Mouse (Mus musculus) cerebellum, adult 11 months (tissue): ENCODE data around the gene Ankrd2.

Experiments
- DNase-seq: peaks from one replicate; pipeline ENCODE4 v3.0.0; 2022

The Ankrd2 gene

DNA sequence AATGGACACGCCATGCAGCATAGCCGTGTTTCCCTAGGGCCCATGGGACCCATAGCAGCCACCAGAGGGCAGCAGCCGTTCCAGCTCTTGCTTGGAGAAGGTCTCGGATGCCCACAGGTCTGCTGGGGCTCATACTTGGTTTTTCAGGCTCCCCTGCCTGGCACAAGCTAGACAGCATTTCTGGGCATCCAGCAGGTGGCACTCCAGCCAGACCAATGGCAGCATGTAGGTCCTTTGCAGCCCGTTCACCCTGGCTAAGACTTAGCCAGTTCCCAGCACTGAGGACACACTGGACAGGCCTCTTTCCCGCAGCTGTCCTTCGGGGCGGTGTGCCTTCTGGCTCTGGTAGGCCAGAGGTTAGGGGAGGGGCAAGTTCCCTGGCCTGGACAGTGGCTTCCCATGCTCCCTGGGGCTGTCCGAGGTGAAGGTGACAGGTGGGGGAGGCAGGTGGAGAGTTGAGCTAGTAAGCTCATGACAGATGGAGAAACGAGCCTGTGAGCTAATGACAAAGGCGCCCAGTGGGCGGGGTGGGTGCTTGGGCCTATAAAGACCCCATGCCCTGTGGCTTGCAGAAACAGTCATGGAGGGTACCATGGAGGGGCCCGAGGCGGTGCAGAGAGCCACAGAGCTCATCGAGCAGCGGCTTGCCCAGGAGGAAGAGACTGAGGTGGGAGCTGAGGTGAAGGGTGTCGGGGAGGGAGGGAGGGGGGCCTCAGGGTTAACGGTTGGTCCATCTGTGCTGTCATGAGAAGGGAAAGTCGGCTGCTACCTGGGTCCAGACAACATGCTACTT is at the start of gene Ankrd2:
TSS of gene Ankrd2 (plus strand) at position 545 of the 793 bp plus-strand sequence.
- peak; percentile 86 for DNase-seq

DNA sequence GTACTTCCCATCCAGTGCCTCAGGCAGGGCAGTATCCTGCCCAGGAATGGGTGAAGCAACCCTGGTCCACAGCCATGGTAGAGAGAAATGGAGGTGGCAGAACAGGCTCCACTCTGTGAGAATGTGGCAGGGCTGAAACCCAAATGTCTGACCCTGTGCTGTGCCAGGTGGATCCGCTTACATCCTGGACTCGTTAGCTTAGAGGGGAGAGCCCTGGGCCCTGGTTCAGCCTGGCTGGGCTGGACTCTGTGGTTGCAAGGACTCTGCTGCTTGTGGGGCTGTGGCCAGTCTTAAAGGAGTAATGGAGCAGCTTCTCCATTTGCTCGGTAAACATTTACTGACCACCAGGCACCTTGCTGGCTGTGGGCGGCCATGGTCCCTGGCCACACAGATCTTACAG is 48.6 kb upstream of the Ankrd2 start:
- no peak for DNase-seq

DNA sequence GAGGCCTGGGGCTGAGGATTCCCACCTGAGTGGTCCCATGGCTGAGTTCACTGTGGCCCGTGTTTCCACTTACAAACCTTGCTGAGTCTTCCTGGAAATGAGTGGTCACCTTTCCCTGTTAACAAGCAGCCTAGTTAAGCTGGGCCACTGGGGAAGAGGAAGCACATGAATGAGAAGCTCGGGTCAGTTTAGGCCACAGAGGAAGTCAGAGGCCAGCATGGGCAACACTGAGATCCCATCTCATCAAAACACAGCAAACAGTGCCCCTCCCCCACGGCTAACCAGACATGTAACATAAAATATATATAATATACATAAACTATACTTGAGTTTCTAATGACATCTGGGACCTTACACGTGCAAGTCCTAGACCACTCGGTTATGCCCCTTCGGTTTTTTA is 46.0 kb upstream of the Ankrd2 start:
- no peak for DNase-seq

DNA sequence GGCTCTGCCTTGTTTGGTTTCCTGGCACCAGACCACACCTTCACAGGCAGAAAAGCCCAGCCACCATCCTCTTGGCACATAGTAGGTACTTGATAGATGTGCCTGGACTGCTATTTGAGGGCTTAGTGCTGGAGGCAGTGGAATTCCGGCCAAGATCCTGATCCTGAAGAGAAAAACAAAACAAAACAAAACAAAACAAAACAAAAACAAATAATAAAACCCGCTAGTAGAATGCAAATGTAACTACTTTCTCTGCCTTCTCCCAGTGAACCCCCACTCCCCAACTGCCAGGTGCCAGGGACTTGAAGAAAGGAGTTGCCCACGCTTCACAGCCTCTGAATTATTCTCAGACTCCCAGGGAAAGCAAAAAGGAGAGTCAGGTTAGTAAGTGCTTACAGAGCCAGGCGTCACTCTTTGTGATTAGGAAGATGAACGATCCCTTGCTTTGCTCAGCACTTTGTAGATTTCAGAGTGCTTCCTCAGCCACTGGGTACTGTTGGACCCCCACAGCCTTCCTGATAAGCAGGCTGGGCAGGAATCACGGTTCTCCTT is 43.8 kb upstream of the Ankrd2 start:
- no peak for DNase-seq

DNA sequence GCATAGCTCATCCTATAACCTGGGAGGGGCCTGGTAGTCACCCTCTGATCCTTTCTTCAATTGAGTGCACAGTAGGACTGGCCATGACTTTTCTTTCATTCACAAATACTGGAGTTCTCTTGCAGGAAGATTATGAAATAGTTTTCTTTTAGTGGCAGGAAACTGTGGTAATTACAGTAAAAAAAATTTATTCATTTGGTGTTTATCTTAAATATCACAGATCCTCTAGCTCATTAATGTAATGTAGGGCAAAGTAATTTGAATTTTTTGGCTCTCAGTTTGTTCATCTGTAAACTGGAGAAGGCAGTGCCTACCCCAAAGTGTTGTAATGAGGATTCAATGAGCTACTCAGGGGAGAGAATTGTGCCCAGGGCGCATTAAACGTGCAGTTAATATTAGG is 42.8 kb upstream of the Ankrd2 start:
- no peak for DNase-seq

DNA sequence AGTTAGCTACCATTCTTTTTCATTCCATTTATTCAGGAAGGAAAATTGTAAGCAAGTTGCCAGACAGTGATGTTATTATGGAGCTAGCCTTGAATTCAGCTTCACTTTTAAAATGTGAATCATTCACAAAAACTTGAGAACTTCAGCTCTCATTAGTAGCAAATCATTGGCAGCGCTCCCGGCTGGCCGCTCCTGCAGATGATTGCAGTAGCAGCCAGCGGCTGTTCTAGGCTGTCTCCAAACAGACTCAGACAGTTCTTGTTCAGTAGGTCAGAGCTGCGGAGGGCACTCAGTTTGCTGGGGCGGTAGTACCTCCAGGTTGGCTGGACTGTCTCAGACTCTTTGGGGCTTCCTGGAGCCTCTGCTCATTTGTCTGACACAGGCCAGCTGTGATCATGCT is 42.3 kb upstream of the Ankrd2 start:
- no peak for DNase-seq

DNA sequence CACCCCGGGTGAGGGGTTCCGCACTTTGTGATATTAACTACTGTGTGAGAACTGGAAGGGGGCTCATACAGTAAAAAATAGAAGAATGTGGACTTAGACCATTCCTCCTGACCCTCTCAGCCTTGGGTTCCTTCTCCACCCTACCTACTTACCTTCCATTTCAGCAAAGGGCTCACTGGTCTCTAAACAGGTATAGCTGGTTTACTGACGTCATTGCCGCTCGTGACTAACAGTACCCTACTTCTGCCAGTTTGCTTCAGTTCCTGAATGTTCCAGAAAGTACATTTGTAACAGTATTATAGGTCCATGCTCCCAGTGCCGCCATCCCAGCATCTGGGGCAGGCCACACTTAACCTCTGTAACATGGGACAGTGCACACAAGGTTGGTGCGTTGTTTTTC is 41.8 kb upstream of the Ankrd2 start:
- no peak for DNase-seq

DNA sequence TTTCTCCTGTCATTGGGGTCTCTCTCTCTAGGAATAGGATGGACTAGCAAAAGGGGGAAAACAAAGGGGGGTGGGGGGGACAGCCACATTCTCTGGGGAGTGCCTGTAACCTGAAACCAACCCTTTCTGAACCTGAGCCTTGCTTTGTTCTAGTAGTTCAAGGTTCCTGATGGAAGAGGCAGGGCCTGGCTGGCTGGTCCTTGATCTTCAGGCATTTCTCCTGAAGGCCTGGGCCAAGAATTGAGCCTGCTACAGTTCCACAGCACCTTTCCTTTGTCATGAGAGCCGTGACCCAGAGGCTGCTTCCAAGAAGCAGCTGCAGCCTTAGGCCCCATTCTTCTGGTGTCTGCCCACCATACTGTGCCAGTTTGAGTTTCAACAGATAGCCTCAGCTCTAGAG is 40.3 kb upstream of the Ankrd2 start:
- no peak for DNase-seq

DNA sequence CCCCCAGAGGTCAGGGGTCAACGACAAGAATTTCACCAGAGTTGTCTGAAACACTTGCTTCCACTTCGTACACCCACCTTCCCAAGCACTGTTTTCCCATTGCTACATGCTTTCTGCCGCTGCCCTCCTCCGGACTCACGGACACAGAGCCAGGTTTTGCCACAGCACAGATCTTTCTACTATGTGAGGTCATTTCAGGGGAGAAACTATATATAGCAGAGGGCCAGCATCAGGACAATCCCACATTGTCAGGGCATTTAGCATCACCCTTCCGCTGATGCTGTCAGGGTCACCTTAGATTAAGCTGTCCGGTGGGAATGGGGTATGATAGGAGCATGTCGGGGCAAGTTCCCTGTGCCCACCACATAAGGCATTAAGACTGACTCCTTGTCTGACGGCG is 38.7 kb upstream of the Ankrd2 start:
- DNase-seq: no peak

DNA sequence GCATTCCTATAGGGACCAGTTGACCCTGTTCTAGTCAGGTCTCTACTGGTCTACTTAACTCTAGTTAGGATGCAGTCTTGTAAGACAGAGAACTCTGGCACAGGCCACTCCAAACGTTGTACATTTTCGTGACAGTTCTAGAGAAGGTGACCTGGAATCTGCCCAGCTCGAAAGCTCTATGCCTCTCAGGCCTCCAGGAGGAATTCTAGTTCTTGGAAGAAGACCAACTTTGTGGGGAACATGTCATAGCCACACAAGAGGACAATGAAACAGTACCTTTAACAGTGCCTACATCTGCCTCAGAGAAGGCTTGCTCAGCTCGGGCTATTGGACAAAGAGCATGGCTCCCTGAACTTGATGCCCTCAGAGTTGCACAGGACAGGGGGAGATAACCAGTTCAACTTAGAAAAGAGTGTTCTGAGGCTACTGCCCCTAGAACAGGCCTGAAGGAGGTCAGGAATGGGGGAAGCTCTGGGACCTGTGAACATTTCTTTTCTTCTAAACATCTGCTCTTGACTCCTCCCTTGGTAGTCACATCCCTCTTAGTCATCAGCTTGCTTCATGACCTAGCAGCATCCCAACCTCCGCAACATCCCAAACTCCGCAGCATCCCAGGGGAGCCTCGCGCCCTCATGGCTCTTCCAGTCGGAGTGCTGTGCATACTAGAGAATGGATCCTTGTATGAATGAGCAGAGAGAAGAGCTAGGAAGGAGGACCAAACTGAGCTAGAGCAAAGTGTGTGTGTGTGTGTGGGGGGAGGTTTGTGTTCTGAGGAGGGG is 36.8 kb upstream of the Ankrd2 start:
- DNase-seq: no peak

DNA sequence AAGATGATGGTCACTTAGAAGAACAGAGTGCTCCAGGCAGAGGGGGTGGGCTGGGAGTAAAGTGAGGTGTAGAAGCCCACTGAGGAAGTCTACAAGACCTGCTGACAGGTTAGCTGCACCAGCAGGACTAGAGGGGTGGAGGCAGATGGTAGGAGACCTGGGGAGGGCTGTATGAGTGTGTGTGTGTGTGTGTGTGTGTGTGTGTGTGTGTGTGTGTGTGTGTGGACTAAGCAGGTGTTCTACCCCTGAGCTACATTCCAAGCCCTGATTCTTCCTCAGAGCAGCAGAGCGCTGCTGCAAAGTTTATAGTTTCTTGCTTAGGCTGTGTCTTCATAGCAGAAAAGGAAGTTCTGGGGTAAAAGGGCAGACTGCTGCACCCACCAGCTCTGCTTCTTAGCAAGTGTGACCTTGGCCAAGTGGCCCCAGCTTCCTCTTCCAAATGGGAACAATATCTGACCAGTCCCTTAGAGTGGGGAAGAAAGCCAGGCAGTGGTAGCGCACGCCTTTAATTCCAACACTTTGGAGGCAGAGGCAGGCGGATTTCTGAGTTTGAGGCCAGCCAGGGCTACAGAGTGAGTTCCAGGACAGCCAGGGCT is 36.0 kb upstream of the Ankrd2 start:
- no peak for DNase-seq

DNA sequence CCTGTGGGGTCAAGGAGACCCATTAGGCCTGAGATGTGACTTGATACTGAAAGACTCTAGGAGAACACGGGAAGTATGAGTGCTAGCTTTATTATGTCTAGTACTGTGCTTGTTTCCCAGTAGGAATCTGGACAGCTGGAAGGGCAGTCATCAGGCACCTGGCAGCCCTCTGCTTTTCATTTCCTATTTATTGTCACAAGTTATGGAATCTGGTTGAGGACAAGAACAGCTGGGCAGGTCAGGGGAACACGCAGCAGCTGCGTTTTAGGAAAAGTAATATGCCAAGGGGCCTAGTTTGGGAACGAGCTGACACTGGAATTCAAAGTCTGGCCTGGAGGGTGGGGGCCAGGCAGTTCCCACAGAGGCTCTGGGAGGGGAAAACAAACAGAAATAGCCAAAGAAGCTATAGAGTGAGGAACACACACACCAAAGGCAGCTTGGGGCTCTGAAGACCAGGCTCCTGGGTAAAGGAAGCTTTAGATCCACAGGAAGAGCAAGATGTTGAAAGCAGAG is 35.3 kb upstream of the Ankrd2 start:
- DNase-seq: no peak

DNA sequence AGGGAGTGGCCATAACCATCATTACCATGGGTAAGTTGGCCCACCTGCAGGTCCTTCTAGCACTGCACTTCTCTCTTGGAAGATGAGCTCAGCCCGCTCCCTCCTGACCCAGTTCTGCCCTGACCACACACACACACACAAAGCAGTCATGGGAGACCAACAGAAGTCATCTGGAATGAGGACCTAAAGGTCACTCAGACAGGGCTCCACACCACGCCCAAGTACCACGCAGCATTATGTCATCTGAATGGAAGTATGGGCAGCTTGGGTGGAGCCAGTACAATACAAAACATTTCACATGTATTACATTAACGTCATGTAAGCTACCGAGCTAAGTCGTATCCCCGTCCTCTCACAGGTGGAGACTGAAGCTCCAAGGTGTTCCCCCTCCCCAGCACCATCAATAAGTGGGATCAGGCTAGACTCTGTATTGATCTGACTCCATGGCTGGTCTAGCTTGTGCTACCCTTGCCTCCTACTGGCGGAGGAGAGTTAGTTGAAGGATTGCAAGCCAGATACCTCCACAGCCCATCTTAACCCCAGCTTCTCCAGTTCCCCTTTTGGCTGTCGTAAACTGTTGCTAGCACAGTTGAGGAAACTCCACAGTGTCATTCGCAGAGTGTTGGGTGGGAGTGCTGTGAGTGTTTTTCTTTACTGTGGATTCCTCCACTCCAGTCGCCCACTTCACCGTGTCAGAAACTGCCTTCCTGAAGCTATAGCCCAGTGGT is 34.4 kb upstream of the Ankrd2 start:
- no peak for DNase-seq

DNA sequence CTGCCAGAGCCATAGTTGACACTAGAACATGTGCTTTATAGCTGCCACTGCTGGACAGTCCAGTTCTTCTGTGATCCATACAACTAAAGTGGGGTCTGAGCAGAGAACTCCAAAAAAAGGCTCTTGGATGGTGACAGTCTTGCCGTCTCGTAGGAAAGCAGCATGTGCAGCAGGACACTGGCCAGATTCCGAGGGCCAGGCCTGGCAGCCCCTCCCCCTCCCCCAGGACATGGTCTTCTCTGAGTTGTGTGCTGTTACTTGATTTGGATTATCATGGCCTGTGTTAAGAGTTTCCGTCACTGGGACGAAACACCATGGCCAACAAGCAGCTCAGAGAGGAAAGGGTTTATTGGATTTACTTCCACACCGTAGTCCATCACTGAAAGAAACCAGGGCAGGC is 31.5 kb upstream of the Ankrd2 start:
- DNase-seq: no peak

DNA sequence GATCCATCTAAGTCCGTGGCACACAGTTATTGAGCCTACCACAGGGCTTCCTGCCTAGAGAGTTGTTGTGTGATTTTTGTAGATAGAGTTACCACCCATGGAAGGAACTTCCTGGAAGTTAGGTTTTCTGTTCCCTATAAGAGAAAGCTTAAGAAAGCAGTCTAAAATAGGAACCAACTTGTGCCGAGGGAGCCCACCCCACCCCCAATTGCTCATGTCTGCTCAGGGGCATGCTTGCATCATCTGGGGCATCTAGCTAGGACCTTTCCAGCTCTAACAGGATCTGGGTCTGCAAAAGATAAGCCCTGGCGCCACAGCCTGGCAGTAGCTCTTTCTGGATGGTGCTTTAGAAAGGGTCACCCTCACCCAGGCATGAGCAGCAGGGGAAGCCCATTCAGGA is 30.2 kb upstream of the Ankrd2 start:
- no peak for DNase-seq

DNA sequence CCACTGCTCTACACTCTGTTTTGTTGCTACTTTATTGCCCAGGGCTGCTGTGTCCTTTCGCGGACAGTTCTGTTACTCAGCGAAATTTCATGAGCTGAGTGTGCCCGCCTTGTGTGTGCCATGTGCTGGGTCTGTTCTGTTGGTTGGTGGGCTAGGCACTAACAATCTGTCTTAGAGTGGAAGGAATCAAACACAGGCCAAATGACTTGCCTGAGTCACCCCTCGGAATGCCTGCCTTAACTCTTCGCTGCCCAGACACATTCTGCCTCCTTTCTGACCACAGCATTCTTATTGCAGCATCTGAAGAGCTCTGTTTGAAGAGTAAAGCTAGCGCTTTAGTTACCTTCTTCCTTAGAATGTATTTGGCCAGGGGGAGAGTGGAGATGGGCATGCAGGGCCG is 29.2 kb upstream of the Ankrd2 start:
- DNase-seq: no peak

DNA sequence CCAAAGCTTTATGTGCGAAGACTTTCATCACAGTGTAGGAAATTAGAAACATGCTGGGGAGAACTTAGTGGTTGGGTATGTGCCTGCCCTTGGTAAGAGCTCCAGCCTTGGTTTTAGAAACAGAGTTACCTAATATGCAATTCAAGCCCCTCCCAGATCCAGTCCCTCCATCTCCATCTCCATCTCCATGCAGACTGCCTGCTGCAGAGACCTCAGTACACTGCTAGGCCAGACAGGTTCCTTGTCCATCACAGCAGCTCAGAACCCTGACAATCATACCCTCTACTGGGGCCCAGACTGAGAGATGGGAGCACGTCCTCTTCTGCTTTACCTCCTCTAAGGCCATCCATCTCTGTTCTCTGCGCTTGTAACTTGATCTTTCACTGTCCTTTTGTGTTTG is 27.2 kb upstream of the Ankrd2 start:
- DNase-seq: no peak

DNA sequence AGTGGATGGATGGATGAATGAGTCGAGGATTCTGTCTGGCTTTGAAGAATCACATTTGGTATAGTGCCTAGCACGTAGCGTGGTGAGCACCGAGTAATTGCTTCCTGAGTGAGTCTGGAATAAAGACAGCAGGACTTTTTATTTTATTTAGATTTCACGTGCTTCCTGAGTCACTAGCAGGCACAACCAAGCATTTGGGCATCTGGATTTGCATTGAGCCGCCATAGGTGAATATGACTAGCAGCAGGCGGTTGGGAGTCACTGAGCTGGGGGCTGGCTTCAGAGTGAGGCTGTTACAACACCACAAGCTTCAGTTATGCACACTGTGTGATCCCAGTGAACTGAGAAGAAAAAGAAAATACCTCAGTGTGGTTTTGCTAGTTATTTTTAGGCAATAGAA is 26.7 kb upstream of the Ankrd2 start:
- DNase-seq: no peak

DNA sequence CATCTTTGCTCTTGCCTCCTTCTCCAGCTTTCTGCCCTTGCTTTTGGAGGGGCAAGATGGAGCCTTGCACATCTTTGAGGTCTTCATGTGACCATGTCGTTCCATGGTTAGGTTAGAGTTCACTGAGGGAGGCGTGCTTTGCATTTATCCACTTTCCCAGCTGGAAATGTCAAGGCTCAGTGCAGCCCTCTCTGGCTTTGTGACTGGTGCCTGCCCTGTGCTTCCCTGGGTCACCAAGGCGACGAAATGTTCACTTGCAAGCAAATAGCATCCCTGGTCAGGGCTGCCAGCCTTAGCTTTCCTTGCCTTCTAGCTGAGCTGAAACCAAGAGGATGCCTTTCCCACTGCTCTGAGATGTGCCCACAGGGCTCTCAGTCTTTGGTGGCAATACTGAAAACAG is 25.4 kb upstream of the Ankrd2 start:
- DNase-seq: no peak

DNA sequence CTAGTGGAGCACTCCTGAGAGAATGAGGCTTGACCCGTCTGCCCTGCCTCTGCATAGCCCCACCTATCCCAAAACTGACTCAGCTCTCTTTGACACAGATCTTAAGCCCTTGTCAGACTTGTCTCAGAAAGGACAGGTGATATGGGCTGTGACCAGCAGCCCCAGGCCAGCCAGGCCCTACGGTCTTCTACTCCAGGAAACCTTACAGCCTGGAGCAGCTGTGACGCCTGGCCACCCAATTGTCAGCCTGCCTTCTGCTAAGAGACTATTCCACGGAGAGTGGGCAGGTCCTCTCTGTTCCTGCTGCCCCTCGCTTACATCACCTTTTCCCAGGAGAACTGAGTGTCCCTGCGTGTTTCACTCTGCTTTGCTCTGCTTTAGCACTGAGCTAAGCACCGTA is 24.7 kb upstream of the Ankrd2 start:
- no peak for DNase-seq

DNA sequence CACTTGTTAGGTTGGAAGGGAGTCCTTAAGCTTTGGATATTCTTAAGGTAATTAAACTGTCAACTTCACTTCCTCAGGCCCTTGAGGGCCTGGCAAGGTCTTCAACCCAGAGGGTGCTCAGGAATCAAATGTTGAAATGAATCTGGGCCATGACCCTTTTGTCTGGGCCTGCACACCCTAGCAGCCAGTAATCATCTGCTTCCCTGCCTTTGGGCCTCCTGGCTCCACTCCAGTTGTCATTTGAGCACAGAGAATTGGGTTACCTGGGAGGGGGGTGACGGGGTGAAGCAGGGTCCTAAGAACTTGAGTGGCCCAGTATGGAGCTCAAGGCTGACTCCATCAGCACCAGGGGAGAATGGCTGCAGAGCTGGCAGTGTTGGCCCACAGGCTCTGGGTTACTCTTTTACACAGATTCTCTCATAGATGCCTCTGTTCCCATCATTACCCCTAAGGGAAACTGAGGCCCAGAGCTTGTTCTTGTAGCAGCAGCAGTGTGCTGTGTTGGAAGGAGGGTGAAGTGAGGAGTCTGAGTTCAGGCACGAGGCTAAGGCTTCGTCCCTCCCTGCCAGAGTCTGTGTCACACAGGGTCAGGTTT is 21.5 kb upstream of the Ankrd2 start:
- DNase-seq: no peak

DNA sequence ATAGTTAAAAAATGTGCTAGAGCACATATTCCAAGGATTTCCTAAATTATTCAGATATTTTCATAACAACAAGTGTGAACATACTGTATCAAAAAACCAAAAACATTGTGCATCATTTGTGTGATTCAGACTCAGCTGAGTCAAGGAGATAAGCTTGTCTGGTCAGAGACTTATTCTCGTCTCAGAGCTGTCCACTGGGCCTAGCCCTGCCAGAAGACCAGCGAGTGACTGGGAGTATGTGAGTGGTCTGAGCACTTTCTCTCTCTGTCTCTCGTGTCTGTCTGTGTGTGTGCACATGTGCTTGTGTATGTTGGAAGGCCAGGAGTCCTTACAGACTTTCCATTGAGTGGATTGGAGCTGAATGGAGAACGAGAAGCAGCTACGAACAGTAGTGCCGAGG is 20.8 kb upstream of the Ankrd2 start:
- DNase-seq: no peak

DNA sequence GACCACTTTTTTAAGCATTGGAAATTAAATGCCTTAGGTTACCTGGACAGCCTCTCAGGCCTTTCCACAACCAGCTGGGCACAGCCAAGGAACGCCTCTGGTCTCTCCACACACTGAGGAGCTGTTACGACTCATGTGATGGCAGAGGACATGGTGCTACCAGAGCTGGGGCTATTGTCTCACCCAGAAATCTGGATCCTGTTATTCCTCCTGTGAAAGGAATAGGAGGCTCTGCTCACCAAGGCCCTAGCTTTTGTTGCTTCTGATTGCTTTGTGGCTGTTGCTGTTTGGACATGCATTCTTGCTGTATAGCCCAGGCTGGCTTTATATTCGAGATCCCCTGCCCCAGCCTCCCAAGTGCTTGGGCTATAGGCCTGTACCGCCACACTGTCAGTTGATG is 19.5 kb upstream of the Ankrd2 start:
- DNase-seq: no peak
